ENCODE assay signal across 21 mouse cellular contexts in genomic region chr11:119552902-119553802, GRCm38 (mm10). TPM values are rescaled to one million over a fixed set of nuclear protein-coding genes. Genes with fewer than 3 reads are reported as not detected.
DNase-seq lines count a peak whose midpoint lies in the region; ATAC-seq lines count a peak whose summit lies in the region.
"Had no signal": no experiment of that assay in that cellular context is flagged by ENCODE, and none has a peak within 500 bp of the region (broad histone marks: within the 10 kb centered on the region; RNA-seq: fewer than 3 reads in every experiment).

No protein-coding gene starts in this region.

- ATAC-seq in megakaryocyte, adult 5-6 weeks (ENCODE audit: poor library complexity, severe bottlenecking): no peak
- ATAC-seq in megakaryocyte progenitor cell, adult 5-6 weeks (replicated peaks; ENCODE audit: poor library complexity): no peak
- ATAC-seq: forebrain, embryonic 16.5 days; inflammation-experienced regulatory T-cells, adult 6 months had no signal

- no peak for DNase-seq in heart, embryonic 10.5 days (ENCODE audit: low spot score)
- DNase-seq in heart, postnatal 4 days: no peak
- DNase-seq in Muller cell, postnatal 12 days (ENCODE audit: inconsistent ontology term): peak; percentile 28
- DNase-seq in lung, postnatal 25 days (ENCODE audit: low spot score): peak; percentile 21
- DNase-seq in frontal cortex, postnatal 14 days (ENCODE audit: low spot score in 2 of 2): no peak
- DNase-seq: adrenal gland, postnatal 10 days; cerebellum, postnatal 36 days; gastrocnemius, postnatal 14 days; right cerebral cortex, postnatal 14 days; thymus, adult 18-20 months had no signal

- no peaks in the 10 kb centered on the region for H3K9me3 ChIP-seq in heart, embryonic 10.5 days
- H3K9me3 ChIP-seq in megakaryocyte, embryonic 14.5 days: no peaks in the 10 kb centered on the region
- H3K9me3 ChIP-seq: embryonic facial prominence, embryonic 10.5 days; limb, embryonic 13.5 days had no signal

- WGBS in heart, embryonic 10.5 days: 69% methylated on average over 9 of the region's 9 CpGs

- H3K4me3 ChIP-seq in heart, embryonic 10.5 days: no peak overlapping the region
- H3K4me3 ChIP-seq in megakaryocyte, embryonic 14.5 days (replicated peaks): peak overlapping the region; percentile 73
- H3K4me3 ChIP-seq: embryonic facial prominence, embryonic 10.5 days; erythroblast, embryonic 14.5 days; left cerebral cortex, adult 2 months; limb, embryonic 13.5 days had no signal

- peaks cover 48% of the 10 kb centered on the region for H3K4me1 ChIP-seq in heart, embryonic 10.5 days
- peaks cover 68% of the 10 kb centered on the region for H3K4me1 ChIP-seq in megakaryocyte, embryonic 14.5 days

- peak overlapping the region; percentile 38; the same call in 1 of the 2 replicates for H3K27ac ChIP-seq in heart, embryonic 10.5 days
- H3K27ac ChIP-seq: embryonic facial prominence, embryonic 10.5 days; left cerebral cortex, adult 2 months; limb, embryonic 13.5 days; macrophage had no signal

- H3K36me3 ChIP-seq in heart, embryonic 10.5 days: no peaks in the 10 kb centered on the region
- no peaks in the 10 kb centered on the region for H3K36me3 ChIP-seq in megakaryocyte, embryonic 14.5 days (replicated peaks; ENCODE audit: low read length)
- H3K36me3 ChIP-seq: embryonic facial prominence, embryonic 10.5 days; G1E; limb, embryonic 13.5 days had no signal

- H3K27me3 ChIP-seq in heart, embryonic 10.5 days (ENCODE audit: insufficient read depth, poor library complexity, severe bottlenecking): peaks cover 95% of the 10 kb centered on the region
- H3K27me3 ChIP-seq in megakaryocyte, embryonic 14.5 days (replicated peaks): peaks cover 95% of the 10 kb centered on the region

RNA-seq across cellular contexts. Expression of gene Nptx1, which starts 5.6 kb away (rescaled TPM):
- 0.49 and 0.88 TPM in 2 replicates for polyA plus RNA-seq in heart, embryonic 10.5 days (2016; fragmentation: Nextera tagmentation; extraction: Ambion mirVana)
- under 1 TPM; 0.50 to 0.74 TPM for total RNA-seq in heart, postnatal 4 days (2021)
- polyA plus RNA-seq in megakaryocyte, embryonic 14.5 days (2012; ENCODE audit: insufficient read depth, low replicate concordance): 0.62 TPM in 1 of 2 replicates, not detected in the other
- not detected in 2 replicates for total RNA-seq in megakaryocyte, adult 5-6 weeks (2015)
- not detected in 2 replicates for total RNA-seq in megakaryocyte, adult 5-6 weeks (2017)
- not detected in 2 replicates for total RNA-seq in megakaryocyte progenitor cell, adult 5-6 weeks (2015)
- not detected in 2 replicates for total RNA-seq in megakaryocyte progenitor cell, adult 5-6 weeks (2017)
- polyA plus RNA-seq: erythroblast, embryonic 14.5 days; G1E; inflammation-experienced regulatory T-cells, adult 6 months had no signal

RNA-seq across cellular contexts. Expression of gene Rptor, which starts 49.6 kb away (rescaled TPM):
- 11.8 and 15.6 TPM in 2 replicates for polyA plus RNA-seq in heart, embryonic 10.5 days (2016; fragmentation: Nextera tagmentation; extraction: Ambion mirVana)
- total RNA-seq in heart, postnatal 4 days (2021): 10 to 100 TPM; 44.2 to 45.6 TPM
- polyA plus RNA-seq in megakaryocyte, embryonic 14.5 days (2012; ENCODE audit: insufficient read depth, low replicate concordance): 5.4 and 20.2 TPM in 2 replicates
- total RNA-seq in megakaryocyte, adult 5-6 weeks (2015): 9.6 and 11.8 TPM in 2 replicates
- total RNA-seq in megakaryocyte, adult 5-6 weeks (2017): 7.1 and 17.9 TPM in 2 replicates
- total RNA-seq in megakaryocyte progenitor cell, adult 5-6 weeks (2015): 14.0 and 16.1 TPM in 2 replicates
- 13.2 and 17.8 TPM in 2 replicates for total RNA-seq in megakaryocyte progenitor cell, adult 5-6 weeks (2017)

Comparison
In these comparisons a context has a peak if more than half of its experiments do, and no peak if none do; other contexts are left out.
1. DNase-seq: peak in Muller cell, postnatal 12 days (single experiment) and lung, postnatal 25 days (single experiment); none in heart, embryonic 10.5 days (single experiment), heart, postnatal 4 days (single experiment) and frontal cortex, postnatal 14 days (0 of 2).